Mouse (Mus musculus) MEL (cell line): ENCODE measurements around the gene Aplp2. TPM values are rescaled to one million over a fixed set of nuclear protein-coding genes. Genes with fewer than 3 reads are reported as not detected.

ENCODE experiments used
- DNase-seq: peaks from one replicate; pipeline ENCODE4 v3.0.0; 2011; ENCODE audit warnings: low read depth, low spot score
- H3K27ac ChIP-seq: 2 replicates; pipeline ENCODE4 v1.5.1; 2012; ENCODE audit warnings: low read depth, mild to moderate bottlenecking, control low read depth, low read length, moderate library complexity; ENCODE audit not compliant: control insufficient read depth
- H3K27me3 ChIP-seq, 2 experiments: fragments of 150-350 bp in 1 of 2; sonication (generic) in 1 of 2; 2 replicates each; pipeline ENCODE4 v1.6.1; 2012; ENCODE audit warnings: low read length in 2 of 2, mild to moderate bottlenecking in 2 of 2, improper control_type of control experiment in 1 of 2, moderate library complexity in 1 of 2; ENCODE audit not compliant: insufficient read depth in 2 of 2, control insufficient read depth in 1 of 2
- H3K36me3 ChIP-seq, 2 experiments: 2 replicates each; pipeline ENCODE4 v1.6.1; 2012 to 2014; ENCODE audit warnings: low read length in 2 of 2, improper control_type of control experiment in 1 of 2, inconsistent platforms in 1 of 2, mild to moderate bottlenecking in 1 of 2; ENCODE audit not compliant: insufficient read depth in 2 of 2, control insufficient read depth in 1 of 2
- H3K4me1 ChIP-seq, 2 experiments: fragments of 150-350 bp in 1 of 2; sonication (generic) in 1 of 2; 2 replicates each; pipeline ENCODE4 v1.6.1; 2012; ENCODE audit warnings: low read length in 2 of 2, improper control_type of control experiment in 1 of 2, mild to moderate bottlenecking in 1 of 2; ENCODE audit not compliant: insufficient read depth in 2 of 2, control insufficient read depth in 1 of 2
- H3K4me3 ChIP-seq, 2 experiments: fragments of 150-350 bp in 1 of 2; sonication (generic) in 1 of 2; 2 replicates each; pipeline ENCODE4 v1.5.1; 2012; ENCODE audit warnings: low read depth in 2 of 2, low read length in 2 of 2, mild to moderate bottlenecking in 2 of 2, moderate library complexity in 2 of 2, control low read depth in 1 of 2, improper control_type of control experiment in 1 of 2; ENCODE audit not compliant: control insufficient read depth in 1 of 2, insufficient read depth in 1 of 2
- H3K79me2 ChIP-seq: 2 replicates; pipeline ENCODE4 v1.6.1; 2012; ENCODE audit warnings: mild to moderate bottlenecking, low read length, moderate library complexity; ENCODE audit not compliant: control insufficient read depth, poor library complexity, insufficient read depth
- H3K9ac ChIP-seq: 2 replicates; pipeline ENCODE4 v1.6.1; 2012; ENCODE audit warnings: low read depth, mild to moderate bottlenecking, control low read depth, low read length, moderate library complexity; ENCODE audit not compliant: control insufficient read depth, poor library complexity, severe bottlenecking
- H3K9me3 ChIP-seq: fragments of 150-350 bp; sonication (generic); replicated peaks from 2 replicates; pipeline ENCODE4 v1.6.1; 2012; ENCODE audit warnings: mild to moderate bottlenecking, low read length, improper control_type of control experiment, moderate library complexity; ENCODE audit not compliant: insufficient read depth
- ELF1 ChIP-seq: IDR thresholded peaks from 2 replicates; pipeline ENCODE4 v1.6.1; 2014; ENCODE audit warnings: low read depth, mild to moderate bottlenecking, inconsistent platforms, low read length, improper control_type of control experiment, moderate library complexity
- GATA1 ChIP-seq: IDR thresholded peaks from 2 replicates; pipeline ENCODE4 v1.6.1; 2011; ENCODE audit warnings: low read depth, low read length, improper control_type of control experiment
- MAZ ChIP-seq: IDR thresholded peaks from 2 replicates; pipeline ENCODE4 v1.6.1; 2012; ENCODE audit warnings: low read depth, mild to moderate bottlenecking, inconsistent platforms, low read length, improper control_type of control experiment
- MXI1 ChIP-seq: IDR thresholded peaks from 2 replicates; pipeline ENCODE4 v1.6.1; 2011; ENCODE audit warnings: mild to moderate bottlenecking, low read depth, low read length, improper control_type of control experiment
- MYC ChIP-seq: IDR thresholded peaks from 2 replicates; pipeline ENCODE4 v1.6.1; 2011; ENCODE audit warnings: low read depth, mild to moderate bottlenecking, low read length, improper control_type of control experiment, moderate library complexity
- TBP ChIP-seq: IDR thresholded peaks from 2 replicates; pipeline ENCODE4 v1.8.0; 2011; ENCODE audit warnings: low read depth, low read length, improper control_type of control experiment
- USF2 ChIP-seq, 2 experiments: IDR thresholded peaks; 2 replicates each; pipeline ENCODE4 v1.6.1; 2011 to 2012; ENCODE audit warnings: improper control_type of control experiment in 2 of 2, low read length in 2 of 2, borderline replicate concordance in 1 of 2, inconsistent platforms in 1 of 2, low read depth in 1 of 2, mild to moderate bottlenecking in 1 of 2; ENCODE audit not compliant: insufficient read depth in 1 of 2
- ZC3H11A ChIP-seq: IDR thresholded peaks from 2 replicates; pipeline ENCODE4 v1.6.1; 2012; ENCODE audit warnings: low read depth, mild to moderate bottlenecking, inconsistent platforms, low read length, improper control_type of control experiment
- polyA plus RNA-seq, 2 experiments: library from polyadenylated mRNA; stranded (reverse) in 1 of 2; unstranded in 1 of 2; fragments of >175 nt in 1 of 2; fragments of >200 nt in 1 of 2; gene quantifications; 2 replicates each; pipeline versions ENCODE4 v1.2.1 to v1.2.4; 2012; ENCODE audit warnings: low replicate concordance in 2 of 2, low read depth in 1 of 2; ENCODE audit not compliant: insufficient read length in 2 of 2, insufficient read depth in 1 of 2, missing spikeins in 1 of 2
- total RNA-seq: library from RNA; depleted of rRNA; stranded (reverse); fragments of 300-350 nt; gene quantifications from 2 replicates; pipeline ENCODE4 v1.2.3, GENCODE M21; 2012

The Aplp2 gene
- total and polyA plus RNA-seq, 3 experiments, result 37.6 to 60.6 TPM; not detected in 1

DNA sequence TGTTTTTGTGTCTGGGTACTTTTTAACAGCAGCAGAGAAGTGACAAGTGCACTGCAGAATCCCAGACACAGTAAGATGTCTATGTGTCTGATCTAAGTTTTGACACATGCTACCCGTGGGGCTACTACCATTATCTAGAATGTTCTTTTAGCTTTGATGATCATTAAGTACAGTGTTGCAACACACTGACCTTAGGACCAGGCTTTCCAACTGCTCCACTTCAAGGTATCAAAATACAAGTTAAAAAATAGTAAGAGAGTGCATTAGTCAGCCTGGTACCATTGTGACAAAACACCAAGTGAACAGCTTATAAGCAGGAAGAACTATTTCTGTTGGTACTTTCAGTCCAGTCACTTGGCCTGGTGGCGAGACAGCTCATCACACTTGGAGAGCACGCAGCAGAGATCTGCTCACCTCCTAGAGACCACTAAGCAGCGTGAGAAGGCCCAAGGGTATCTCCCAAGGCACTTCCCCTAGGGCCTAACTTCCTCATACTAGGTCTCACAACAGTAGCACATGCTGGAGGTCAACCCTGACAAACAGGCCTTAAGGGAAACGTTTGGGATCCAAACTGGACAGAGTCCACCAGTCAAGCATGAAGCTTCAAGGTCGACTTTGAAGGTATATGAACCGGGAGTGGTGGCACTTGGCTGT, 66.2 kb downstream of the Aplp2 start:
- Histone ChIP-seq H3K27ac (no peak overlapping the region), H3K27me3 (no peaks in the 10 kb centered on the region; a peak in 1 of 4 replicates), H3K4me1 (no peaks in the 10 kb centered on the region), H3K9ac (no peak overlapping the region), H3K79me2 (no peaks in the 10 kb centered on the region), H3K4me3 (no peak overlapping the region)
- peak; percentile 57 for DNase-seq
- no peak for TF ChIP-seq USF2 (IDR thresholded peaks at IDR 0.05; ENCODE audit: borderline replicate concordance in 1 of 2, insufficient read depth in 1 of 2, low read depth in 1 of 2, low read length in 2 of 2)
- TF ChIP-seq MYC, result 0 out of 2 replicates have a peak, but pooled peaks have one; percentile 41
- TF ChIP-seq, all 39 proteins: peak for 1
- H3K36me3 ChIP-seq, result peaks cover 0 to 2% of the 10 kb centered on the region in 2 experiments; a peak in 2 of 4 replicates
- H3K9me3 ChIP-seq, result no peaks in the 10 kb centered on the region

- H3K79me2 ChIP-seq, result no peaks in the 10 kb centered on the region
- DNase-seq, result no peak
- no peak overlapping the region for H3K9ac ChIP-seq
- TF ChIP-seq ELF1 (no peak), GATA1 (no peak), TBP (no peak), ZC3H11A (no peak), MXI1 (no peak), MAZ (no peak)
- H3K27me3 ChIP-seq, result peaks cover 0 to 2% of the 10 kb centered on the region in 2 experiments; a peak in 1 of 4 replicates
- H3K4me3 ChIP-seq, result no peak overlapping the region
- H3K4me1 ChIP-seq, result no peaks in the 10 kb centered on the region
- H3K9me3 ChIP-seq, result no peaks in the 10 kb centered on the region
- H3K36me3 ChIP-seq, result no peaks in the 10 kb centered on the region
- H3K27ac ChIP-seq, result no peak overlapping the region
These were observed 68.7 kb downstream of the Aplp2 start for GRCm38 (mm10) chr9:31142924-31143323.

DNA sequence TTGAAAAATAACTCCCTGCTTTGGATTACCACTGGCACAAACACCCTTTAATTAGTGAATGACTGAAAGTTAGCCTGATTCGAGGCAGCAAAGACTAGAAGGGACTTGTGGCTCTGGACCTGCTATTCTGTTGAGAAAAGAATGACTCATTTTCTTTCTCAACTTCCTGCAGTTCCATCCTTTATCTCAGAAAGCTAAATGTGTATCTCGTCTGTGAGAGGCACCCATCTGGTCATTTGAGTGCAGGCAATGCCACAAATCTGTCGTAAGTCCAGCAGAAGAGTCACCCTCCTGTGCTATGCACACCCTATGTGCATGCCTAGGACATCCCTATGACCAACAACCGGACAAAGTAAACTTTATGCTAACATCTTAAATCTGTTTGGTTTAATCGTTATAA, 78.5 kb downstream of the Aplp2 start:
- Histone ChIP-seq H3K9me3 (no peaks in the 10 kb centered on the region), H3K27me3 (peaks cover 2 to 3% of the 10 kb centered on the region in 2 experiments; a peak in 2 of 4 replicates), H3K27ac (no peak overlapping the region), H3K4me1 (peaks cover 0 to 10% of the 10 kb centered on the region in 2 experiments; a peak in 2 of 4 replicates), H3K79me2 (no peaks in the 10 kb centered on the region; the same call in 1 of the 2 replicates), H3K4me3 (no peak overlapping the region), H3K9ac (no peak overlapping the region), H3K36me3 (no peaks in the 10 kb centered on the region; a peak in 1 of 4 replicates)
- no peak for TF ChIP-seq ZC3H11A
- TF ChIP-seq GATA1, result no peak
- no peak for DNase-seq
